Mouse (Mus musculus): Measurements from ENCODE around the gene Mogs. TPM values are rescaled to one million over a fixed set of nuclear protein-coding genes. Genes with fewer than 3 reads are reported as not detected.
A peak's percentile ranks its signal among the peaks of the same experiment; 100 is the strongest.

Mogs gene
- total RNA-seq, 2 experiments from 2014 or later, result 11.3 to 12.3 TPM

DNA sequence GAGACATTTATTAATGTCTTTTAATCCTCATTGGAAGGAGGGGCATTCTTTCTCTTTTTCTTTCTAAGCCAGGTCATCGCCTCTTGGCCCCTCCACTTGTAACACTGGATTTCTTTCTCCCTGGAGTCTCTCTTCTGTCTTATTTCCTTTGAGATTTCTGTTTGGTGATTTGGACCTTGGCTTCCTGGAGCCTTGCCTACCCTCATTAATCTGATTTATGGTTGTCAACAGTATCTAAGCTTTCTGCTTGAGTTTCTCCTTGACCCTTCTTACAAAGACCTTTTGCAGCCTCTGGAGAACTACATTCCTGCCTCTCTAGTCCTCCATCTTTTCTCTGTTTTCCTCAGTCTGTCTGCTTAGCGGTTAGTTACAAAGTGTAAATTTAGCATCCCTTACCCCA, 16.9 kb upstream of the Mogs start:
- DNase-seq, result no peak

DNA sequence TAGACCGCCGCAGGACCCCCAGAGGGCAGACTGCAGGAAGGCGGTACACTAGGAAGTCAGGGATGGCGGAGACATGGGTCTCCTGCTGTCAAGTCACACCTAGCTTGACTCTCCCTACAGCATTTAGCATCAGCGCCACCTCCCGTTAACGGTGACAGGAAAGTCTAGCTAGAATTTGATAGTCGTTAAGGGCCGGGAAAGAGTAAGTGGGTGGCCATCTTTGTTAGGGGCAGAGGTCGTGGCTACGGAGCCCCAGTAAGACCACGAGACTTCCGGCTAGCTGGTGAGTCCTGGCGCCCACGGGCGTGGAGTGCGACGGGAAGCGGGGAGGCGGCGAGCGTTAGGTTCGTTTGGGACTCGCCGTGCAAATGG, 14.0 kb upstream of the Mogs start, which contains the start of the genes Ccdc142 and Gm42688:
Gene Ccdc142 (plus strand): TSS at position 286 of the 372 bp plus-strand sequence.
Gene Gm42688 (plus strand): TSS at position 302 of the 372 bp plus-strand sequence.
- peak; percentile 90 for DNase-seq

DNA sequence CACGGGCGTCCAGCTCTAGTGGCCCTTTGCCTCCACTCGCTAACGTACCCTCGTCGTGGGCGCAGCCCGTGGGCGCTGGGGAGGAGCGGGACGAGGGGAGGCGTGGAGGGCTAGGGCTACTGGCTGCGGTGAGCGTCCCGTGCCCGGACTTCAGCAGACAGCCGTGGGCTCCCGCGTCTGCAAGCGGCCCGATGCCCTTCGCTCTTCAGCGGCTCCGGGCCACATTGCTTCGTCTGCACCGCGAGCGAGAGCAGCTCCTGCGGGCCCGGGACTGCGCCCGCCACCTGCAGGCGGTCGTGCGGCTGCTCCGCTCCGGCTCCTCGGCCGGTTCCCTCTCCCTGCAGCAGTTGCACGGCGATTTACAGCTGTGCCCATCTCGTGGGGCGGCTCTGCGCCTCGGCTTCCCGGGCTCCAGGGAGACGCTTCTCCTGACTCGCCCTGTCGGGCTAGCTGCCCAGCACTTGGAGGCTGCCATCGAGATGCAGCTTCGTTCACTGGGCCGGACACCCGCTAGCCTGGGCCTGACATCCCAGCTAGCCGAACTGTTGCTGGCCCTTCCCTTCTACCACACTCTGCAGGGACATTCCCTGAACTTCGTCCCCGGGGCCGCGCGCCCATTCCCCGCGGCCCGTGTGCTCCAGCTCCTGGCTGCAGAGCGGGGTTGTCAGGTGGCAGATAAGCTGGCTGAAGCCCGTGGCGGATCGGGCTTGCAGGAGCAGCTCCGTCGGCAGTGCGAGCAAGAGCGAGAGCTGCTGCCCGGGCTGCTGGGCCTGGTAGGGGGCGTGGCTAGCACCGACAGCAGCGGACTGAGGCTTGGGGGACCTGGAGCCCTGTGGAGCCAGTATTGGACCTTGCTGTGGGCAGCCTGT, 13.4 kb upstream of the Mogs start:
- DNase-seq, result peak; percentile 70

DNA sequence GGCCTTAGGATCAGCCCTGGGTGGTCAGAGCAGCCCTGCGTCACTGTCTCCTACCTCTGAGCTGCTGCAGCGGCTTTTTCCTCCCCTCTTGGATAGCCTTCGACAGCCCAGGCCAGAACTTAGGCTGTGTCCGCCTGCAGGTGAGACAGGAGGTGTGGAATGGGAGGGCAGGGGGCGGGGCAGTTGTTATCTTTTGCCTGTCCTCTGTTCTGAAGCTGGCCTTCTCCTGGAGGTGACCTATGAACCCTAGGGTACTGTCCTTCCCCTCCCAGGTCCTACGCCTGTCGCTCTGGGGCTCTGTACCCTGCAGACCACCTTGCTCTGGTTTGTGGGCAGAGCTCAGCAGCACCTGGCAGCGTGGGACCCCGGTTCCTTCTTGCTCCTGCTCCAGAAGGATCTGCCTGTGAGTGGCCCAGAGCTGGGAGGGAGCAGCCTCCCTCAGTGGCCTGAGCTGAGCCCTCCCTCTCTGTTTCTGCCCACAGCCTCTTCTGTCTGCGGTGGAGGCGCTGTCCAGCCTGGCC, 12.1 kb upstream of the Mogs start:
- no peak for DNase-seq

DNA sequence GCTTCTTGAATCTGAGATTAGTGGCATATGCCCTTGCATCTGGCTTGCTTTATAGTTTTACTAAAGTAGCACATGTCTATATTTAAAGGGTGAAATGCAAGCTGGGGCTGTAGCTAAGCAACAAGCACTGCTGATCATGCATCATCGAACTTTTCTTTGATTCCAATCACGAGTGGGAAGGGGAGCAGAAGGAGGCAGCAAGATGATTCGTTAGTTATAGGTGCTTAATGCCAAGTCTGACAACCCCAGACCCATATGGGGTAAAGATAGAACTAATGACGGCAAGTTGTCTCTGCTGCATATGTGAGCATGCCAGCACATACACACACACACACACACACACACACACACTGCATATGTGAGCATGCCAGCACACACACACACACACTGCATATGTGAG, 11.1 kb upstream of the Mogs start:
- DNase-seq, result no peak

DNA sequence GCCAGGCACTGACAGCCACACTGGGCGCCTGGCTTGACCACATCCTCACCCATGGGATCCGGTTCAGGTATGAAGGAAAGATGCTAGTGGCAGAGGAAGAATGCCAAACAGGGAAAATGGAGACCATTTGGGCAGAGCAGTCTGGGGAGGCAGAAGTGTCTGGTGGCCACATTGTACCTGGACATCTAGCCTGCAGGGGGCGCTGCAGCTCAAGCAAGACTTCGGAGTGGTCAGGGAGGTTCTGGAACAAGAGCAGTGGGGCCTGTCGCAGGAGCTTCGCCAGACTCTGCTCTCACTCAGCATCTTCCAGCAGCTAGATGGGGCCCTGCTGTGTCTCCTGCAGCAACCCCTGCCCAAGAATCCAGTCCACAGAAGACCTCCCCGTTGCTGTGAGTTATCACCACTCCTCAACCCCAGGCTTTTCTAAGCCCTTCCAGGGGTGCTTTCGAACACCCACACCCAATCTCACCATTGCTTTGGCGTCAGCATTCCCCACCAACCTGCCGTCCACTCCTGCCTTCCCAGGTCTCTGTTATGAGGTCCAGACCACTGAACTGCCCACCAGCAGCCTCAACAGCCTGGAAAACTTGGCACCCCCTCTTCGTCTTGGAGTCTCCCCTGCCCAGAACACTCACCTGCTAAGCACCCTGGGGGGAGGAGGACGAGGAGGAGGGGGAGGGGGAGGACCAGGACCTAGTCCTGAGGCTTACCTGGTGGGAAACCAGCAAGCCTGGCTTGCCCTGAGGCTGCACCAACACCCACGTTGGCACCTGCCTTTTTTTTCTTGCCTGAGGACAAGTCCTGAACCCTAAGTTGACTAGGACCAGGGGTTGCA, 7.5 kb upstream of the Mogs start:
- peak; percentile 88 for DNase-seq

DNA sequence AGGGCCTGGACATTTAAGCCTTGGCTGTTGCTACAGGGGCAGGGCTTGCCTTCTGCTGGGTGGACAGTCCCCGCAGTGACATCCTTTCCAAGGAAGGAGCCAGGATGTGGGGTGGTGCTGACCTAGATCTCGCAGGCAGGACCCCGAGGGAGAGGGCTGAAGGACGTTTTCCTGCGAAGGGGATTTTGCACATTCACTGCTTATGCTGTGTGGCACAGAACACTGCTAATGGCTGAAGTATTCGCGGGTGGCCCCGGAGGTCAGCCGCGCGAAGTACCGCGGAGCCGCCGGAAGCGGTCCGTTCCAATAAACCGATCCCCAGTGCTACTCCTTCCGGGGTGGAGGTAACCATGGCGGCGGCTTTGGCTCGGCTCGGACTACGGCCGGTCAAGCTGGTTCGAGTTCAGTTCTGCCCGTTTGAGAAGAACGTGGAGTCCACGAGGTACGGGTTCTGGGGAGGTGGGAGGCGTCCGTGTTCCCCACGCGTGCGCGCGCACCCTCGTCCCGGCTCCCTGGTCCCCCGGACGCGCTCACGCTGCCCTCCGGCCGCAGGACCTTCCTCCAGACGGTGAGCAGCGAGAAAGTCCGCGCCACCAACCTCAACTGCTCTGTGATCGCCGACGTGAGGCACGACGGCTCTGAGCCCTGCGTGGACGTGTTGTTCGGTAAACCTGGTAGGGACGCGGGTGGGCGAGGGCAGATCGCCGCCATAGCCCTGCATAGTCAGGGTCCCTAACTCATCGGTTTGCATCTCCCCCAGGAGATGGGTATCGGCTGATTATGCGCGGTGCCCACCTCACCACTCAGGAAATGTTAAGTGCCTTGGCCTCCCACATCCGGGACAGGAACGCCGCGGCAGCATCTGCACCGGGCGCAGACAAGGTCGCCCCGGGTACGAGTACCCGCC, 6.3 kb upstream of the Mogs start, which contains the start of gene Mrpl53:
Gene Mrpl53 (plus strand): TSS at position 279 of the 907 bp plus-strand sequence.
- peak; percentile 87 for DNase-seq

DNA sequence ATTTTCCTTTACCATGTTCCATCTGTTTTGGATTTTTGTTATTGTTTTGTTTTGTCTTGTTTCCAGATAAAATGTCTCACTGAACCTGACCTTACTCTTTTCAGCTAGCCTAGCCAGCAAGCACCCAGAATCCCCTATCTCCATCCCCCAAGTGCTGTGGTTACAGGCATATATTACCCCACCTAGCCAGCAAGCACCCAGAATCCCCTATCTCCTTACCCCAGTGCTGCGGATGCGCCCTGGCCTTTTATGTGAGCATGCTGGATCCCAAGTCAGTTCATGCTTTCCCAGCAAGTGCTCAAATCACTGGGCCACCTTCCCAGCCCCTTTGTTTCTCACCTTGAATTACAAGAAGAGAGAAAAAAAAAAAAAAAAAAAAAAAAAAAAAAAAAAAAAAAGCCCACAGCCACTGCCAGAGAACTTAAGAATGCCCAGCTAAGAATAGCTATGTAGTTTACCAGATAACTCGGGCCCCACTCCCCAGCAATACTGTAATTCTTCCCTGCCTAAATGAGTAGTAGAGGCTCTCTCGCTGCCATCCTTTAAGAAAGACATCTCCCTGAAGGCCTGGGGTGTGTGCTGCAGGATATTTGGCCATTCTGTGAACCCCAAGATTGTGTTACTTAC, 3.7 kb upstream of the Mogs start:
- no peak for DNase-seq

DNA sequence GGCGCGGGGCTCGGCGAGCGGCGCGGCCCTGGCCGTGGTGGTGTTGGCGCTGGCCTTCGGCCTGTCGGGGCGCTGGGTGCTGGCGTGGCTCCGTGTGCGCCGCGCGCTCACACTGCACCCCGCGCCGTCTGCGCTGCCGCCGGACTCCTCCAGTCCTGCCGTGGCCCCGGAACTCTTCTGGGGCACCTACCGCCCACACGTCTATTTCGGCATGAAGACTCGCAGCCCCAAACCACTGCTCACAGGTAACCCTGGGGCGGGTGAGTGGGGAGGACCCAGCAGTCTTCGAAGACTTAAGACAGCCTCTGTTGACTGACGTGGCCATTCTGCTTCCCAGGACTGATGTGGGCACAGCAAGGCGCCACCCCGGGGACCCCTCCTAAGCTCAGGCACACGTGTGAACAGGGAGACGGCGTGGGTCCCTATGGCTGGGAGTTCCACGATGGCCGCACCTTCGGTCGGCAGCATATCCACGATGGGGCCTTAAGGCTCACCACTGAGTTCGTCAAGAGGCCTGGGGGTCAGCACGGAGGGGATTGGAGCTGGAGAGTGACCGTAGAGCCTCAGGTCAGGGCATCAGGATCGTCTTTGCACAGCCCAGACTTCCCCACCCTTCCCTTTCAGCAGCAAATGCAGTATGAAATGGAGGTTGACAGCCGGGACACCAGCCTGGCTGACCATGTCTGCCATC, 531 bp downstream of the Mogs start:
- DNase-seq, result no peak

DNA sequence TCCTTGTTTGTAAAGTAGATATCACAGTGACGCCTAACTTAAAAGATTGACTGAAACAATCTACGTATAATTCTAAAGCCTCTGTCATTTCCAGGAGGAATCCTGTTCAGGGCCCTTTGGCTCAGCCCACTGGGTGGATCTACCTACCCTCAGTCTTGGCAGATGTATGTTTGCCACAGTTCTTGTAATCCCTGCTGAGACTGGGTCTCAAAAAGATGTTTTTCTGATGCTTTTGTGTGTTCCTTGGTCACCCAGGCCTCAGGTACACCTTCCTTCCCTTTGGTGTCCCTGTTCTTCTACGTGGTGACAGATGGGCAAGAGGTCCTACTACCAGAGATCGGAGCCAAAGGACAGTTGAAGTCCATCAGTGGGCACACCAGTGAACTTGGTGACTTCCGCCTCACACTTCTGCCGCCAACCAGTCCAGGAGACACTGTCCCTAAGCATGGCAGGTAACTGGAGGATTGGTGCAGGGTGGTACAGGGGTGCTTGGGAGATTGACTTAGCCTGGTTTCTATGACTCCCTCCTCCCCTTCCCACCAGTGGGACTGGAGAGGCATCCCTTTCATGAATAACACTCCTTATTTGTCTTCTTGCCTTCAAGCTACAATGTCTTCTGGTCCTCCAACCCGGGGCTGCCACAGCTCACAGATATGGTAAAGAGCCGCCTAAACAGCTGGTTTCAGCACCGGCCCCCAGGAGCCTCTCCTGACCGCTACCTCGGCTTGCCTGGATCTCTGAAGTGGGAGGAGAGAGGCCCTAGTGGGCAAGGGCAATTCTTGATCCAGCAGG, 1.3 kb downstream of the Mogs start:
- no peak for DNase-seq

DNA sequence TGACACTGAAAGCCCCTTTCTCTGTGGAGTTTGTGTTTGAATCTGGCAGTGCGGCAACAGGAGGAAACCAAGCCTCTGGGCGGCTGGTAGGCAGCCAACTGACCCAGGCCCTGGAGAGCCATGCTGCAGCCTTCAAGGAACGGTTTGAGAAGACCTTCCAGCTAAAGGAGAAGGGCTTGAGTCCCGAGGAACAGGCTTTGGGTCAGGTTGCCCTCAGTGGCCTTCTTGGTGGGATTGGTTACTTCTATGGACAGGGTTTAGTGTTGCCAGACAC, 1.8 kb downstream of the Mogs start:
- DNase-seq, result no peak

DNA sequence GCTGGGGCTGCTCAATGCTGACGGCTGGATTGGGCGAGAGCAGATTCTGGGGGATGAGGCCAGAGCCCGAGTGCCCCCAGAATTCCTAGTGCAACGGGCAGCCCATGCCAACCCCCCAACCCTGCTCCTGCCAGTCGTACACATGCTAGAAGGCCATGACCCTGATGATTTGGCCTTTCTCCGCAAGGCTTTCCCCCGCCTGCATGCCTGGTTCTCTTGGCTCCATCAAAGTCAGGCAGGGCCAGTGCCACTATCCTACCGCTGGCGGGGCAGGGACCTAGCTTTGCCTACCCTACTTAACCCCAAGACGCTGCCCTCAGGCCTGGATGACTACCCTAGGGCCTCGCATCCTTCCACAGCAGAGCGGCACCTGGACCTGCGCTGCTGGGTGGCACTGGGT, 2.3 kb downstream of the Mogs start:
- DNase-seq, result no peak

DNA sequence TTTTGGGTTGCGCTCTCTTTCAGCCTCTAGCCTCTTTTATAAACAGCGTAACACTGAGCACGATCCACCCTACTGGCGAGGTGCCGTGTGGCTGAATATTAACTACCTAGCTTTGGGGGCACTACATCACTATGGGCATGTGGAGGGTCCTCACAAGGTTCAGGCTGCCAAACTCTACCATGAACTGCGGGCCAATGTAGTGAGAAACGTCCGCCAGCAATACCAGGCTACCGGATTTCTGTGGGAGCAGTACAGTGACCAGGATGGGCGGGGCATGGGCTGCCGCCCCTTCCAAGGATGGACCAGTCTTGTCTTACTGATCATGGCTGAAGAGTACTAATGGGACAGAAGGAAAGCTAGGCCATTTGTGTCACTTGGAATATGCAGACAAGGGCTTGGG, 3.1 kb downstream of the Mogs start:
- no peak for DNase-seq

DNA sequence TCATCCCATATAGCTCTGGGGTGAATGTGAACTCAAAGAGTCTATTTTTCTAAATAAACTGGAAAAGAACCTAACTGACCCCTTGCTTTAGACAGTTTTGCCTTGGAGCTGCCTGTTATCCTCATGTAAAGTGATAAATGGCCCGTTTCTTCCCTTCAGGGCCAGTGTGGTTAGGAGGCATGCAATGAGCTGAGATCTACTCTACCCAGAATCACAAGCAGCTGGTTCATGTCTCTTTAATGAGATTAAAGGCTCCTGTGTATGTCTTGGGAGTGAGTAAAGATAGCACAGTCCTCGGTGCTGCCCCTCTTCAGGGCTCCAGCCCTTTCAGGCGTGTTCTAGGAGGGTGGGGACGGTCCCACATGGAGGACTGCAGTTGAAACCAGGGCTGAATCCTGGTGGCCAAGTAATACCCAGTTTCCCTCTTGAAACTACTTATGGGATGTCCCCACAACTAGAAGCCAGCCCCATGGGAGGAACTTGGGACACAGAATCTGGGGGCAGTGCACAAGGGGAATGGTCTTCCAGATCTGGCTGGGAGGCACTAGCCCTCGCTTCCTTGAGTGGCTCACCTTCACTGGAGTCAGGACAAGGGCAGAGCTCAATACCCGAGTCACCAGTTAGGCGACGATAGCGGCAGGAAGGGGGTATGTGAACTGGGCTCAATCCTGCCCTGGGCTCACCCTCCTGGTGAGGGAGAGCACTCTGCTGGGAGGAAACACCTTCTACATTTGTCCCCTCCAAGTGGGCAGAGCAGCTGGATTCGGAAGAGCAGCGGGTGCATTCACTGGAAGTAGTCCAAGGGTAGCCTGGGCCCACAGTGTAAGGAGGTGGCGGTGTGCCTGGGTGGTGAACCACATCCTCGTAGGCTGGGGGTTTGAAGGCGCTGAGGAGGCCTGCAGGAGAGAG, 3.8 kb downstream of the Mogs start:
- DNase-seq, result no peak

DNA sequence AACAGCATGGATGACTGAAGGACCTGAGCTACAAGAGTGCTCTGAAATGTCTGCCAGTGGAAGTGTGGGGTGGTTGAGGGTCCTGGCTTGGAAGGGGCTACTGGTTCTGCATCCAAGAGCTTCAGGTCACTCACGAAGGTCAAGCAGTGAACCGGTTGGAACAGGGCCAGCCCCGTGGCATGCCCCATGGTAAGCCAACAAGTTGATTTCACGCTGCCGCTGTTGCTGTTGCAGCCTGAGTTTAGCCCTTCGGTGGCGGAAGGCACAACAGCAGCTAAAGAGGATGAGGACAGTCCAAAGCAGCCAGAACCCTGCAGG, 4.4 kb downstream of the Mogs start:
- peak; percentile 33 for DNase-seq

DNA sequence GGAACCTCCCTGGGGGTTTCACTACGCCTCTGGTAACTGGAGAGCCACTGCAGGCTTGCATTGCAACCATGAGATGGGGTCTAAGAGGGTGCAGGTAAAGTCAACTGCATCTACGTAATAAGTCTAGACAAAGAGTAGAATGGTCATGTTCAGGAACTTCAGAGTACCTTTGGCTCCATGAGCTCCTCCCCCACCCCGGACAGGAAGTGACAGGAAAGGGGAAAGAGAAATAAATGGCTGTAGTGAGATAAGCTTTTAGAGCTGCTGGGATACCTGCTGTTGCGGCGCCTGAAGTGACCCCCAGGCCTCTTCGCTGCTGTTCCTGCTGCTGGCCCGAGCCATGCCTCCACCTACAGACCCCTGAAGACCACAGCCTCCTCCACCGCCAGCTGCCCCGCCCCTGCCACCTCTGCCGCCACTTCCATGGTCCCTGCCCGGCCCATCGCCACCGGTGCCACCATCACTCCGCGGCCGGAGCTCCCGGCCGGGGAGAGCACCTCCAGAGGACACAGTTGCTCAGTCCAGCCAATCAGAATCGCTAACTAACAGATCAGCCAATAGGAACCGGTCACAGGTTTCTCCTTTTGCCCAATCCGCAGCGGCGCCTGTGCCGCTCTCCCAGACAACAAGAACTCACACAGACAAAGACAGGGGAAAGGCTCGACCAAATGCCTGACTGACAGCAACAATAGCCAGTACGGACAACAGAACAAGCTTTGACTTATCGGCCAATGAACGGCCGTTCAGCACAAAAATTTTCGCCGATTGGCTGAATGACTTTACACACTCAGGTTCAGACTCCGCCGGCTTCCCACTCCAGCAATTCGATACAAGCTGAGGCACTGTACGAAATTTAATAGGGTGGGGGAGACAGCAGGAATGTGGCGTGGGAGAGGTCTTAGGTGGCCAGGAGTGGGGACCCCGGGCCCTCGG, 5.9 kb downstream of the Mogs start, which contains the start of gene Wbp1:
Gene Wbp1 (minus strand): TSS at position 630 of the 933 bp plus-strand sequence.
- peak; percentile 94 for DNase-seq

DNA sequence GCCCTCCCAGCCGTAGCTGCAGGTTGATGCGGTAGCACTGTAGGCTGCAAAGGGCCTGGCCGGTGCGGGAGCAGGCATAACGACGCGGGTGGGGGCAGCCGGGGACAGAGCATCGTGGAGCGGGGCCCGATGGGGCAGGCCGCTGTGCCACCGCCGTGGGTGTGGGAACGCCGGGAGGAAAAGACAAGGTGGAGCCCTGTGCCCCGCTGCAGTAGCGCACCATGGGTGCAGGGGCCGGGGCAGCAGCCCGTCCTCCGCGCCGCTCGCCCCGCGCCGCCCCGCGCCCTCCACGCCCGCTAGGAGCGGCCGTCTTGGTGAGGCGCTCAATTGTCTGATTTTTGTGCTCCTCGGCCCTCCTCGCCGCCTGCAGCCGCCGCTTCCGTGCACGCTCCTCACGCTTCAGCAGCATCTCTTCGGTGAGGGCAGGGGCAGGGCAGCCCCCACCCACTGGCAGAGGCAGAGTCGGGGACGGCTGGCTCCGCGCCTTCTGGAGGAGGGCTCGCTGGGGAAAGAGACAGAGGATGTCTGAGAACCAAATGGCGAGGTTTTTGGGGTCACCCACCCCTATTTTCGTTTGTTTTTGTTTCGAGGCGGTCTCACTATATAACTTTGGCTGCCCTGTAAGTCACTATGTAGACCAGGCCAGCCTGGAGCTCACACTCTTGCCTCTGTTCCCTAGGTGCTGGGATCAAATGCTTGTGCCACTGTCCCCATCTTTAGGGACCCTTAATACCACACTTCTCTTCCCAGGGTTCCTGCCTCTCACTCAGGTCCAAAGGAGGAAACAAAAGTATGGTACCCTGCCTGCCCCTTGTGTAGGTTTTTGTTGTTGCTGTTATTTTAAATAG, 6.8 kb downstream of the Mogs start:
- no peak for DNase-seq
